Mouse (Mus musculus): ENCODE results near the gene Gm4567. TPM values are rescaled to one million over a fixed set of nuclear protein-coding genes. Genes with fewer than 3 reads are reported as not detected.
"Not testable (repeated sequence)": the region's sequence is repeated elsewhere in the genome, so short reads cannot be mapped to it uniquely, and the experiment has no call there.

Gene Gm4567
- not detected in 2 replicates for polyA plus RNA-seq (2012; rRNA removed)

- not testable (repeated sequence) for DNase-seq (ENCODE audit: extremely low spot score in 1 of 2, low spot score in 1 of 2)
These were observed at the start of gene Gm4567 for GRCm38 (mm10) chr7:22719610-22720009. Gene Gm4567, minus strand, starts transcription at chr7:22719710.

GRCm38 (mm10) chr7:22761397-22761796 lies 41.9 kb upstream of the Gm4567 start, which contains the start of gene Vmn1r157:
Gene Vmn1r157, plus strand, starts transcription at chr7:22761697.
- not testable (repeated sequence) for DNase-seq (ENCODE audit: extremely low spot score in 1 of 2, low spot score in 1 of 2)

GRCm38 (mm10) chr7:22692217-22692616 lies 27.3 kb downstream of the Gm4567 start, which contains the start of gene Gm8693:
Gene Gm8693, minus strand, starts transcription at chr7:22692317.
- not testable (repeated sequence) for DNase-seq (ENCODE audit: extremely low spot score in 1 of 2, low spot score in 1 of 2)

Other genes with a start within 250 kb of the Gm4567 start
- not detected in 2 replicates for gene Vmn1r151, start 220.0 kb downstream of the Gm4567 start, polyA plus RNA-seq (2012; rRNA removed)
- not detected in 2 replicates for gene Vmn1r152, start 196.7 kb downstream of the Gm4567 start, polyA plus RNA-seq (2012; rRNA removed)
- gene Gm8677, start 184.8 kb downstream of the Gm4567 start, polyA plus RNA-seq (2012; rRNA removed): not detected in 2 replicates
- gene Gm4201, start 154.4 kb downstream of the Gm4567 start, polyA plus RNA-seq (2012; rRNA removed): not detected in 2 replicates
- not detected in 2 replicates for gene Gm4565, start 131.6 kb downstream of the Gm4567 start, polyA plus RNA-seq (2012; rRNA removed)
- gene Vmn1r155, start 61.7 kb downstream of the Gm4567 start, polyA plus RNA-seq (2012; rRNA removed): not detected in 2 replicates
- gene Gm8693, start 27.4 kb downstream of the Gm4567 start, polyA plus RNA-seq (2012; rRNA removed): not detected in 2 replicates
- not detected in 2 replicates for gene Vmn1r157, start 42.0 kb upstream of the Gm4567 start, polyA plus RNA-seq (2012; rRNA removed)
- not detected in 2 replicates for gene Vmn1r158, start 71.1 kb upstream of the Gm4567 start, polyA plus RNA-seq (2012; rRNA removed)
- not detected in 2 replicates for gene Vmn1r159, start 123.9 kb upstream of the Gm4567 start, polyA plus RNA-seq (2012; rRNA removed)
- not detected in 2 replicates for gene Vmn1r160, start 151.5 kb upstream of the Gm4567 start, polyA plus RNA-seq (2012; rRNA removed)

All from frontal cortex, adult 2 months (tissue).